Mouse (Mus musculus): Measurements from ENCODE around the gene Ptpn20. TPM values are rescaled to one million over a fixed set of nuclear protein-coding genes. Genes with fewer than 3 reads are reported as not detected.
A peak's percentile ranks its signal among the peaks of the same experiment; 100 is the strongest.

The Ptpn20 gene
- under 1 TPM; 0.59 to 0.96 TPM for total RNA-seq (2021)
- long read RNA-seq, experiment 1, partial matches to known transcripts, result 1 of 1 reads
- long read RNA-seq, experiment 1, other reads (novel, unspliced or antisense), result 0 of 1 reads
- long read RNA-seq, experiment 2, result 0 reads

DNA sequence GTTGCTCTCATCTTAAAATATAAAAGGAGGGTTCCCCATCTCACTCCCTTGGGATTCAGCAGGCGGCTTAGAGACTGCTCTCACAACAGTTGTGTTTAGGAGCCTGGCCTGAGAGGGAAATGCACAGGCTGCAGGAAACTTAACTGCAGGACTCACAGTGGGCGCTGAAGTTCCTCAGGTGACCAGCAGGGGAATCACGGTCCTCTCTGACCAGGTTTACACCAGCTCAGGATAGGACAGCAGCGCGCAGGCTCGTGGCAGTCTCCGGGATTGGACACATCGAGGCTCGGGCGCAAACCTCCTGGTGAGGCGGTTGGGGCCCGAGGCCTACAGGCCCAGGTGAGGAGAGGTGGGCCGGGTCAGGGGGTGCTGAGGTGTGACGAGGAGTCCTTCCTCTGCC lies at the start of gene Ptpn20:
Ptpn20 (plus strand) TSS at position 257 of the 400 bp plus-strand sequence.
- no peak for DNase-seq (ENCODE audit: low spot score in 2 of 2)
- Histone ChIP-seq H3K27ac (no peak within 1 kb of the TSS), H3K4me3 (no peak within 1 kb of the TSS)
- peak; percentile 62 for TF ChIP-seq CTCF (conservative IDR thresholded peaks at IDR 0.05)

DNA sequence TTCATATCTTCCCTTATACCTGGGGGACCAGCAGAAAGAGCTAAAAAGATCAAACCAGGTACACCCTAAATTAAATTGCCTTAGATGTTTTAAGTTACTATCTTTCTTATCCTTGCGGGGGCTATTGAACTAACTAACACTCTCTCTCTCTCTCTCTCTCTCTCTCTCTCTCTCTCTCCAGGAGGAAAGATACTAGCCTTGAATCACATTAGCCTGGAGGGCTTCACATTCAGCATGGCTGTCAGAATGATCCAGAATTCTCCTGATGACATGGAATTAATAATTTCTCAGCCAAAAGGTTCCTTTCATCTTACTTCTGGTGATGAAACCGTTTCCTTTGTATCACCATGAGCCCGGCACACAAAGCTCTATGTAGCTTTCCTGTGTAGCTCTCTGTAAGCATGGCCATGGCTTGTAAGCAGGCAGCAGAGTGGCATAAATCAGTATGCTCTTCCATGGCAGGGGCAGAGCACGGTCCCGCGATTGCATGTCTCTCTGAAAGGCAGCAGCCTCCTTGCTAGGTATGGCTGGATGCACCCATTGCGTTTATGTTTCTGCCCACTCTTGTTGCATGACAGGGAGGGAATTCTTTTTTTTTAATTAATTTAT lies 49.3 kb upstream of the Ptpn20 start:
- no peak for TF ChIP-seq CTCF (conservative IDR thresholded peaks at IDR 0.05)
- no peak for DNase-seq (ENCODE audit: low spot score in 2 of 2)
- no peak overlapping the region for H3K4me3 ChIP-seq
- H3K27ac ChIP-seq, result no peak overlapping the region

DNA sequence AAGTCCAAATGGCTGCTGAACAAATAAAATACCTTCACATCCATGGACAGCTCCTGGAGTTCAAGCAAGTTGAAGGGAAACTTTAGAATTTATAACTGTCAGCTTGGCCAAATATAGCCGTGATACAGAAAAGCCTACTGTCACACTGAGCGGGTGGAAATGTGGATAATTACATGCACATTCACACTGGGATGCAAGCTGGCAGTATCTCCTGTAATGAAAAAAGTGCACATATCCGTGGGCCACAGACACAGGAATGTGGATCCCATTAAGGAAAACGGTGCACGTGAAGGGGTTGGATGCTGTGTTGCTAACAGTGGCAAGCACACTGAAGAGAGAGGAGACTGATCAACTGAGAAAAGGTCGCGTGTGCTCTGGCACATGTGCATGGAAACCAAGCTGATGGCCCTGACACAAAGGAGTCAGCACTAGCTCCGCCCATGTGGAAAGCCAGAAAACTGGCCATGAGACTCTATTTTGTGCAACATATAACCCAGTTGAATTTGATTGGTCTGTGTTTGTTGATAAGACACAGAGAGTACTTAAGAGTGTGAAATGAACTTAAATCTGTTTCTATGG lies 43.4 kb upstream of the Ptpn20 start:
- no peak for DNase-seq (ENCODE audit: low spot score in 2 of 2)
- H3K27ac ChIP-seq, result peak overlapping the region; percentile 43; the same call in 1 of the 2 replicates
- H3K4me3 ChIP-seq, result no peak overlapping the region
- no peak for TF ChIP-seq CTCF (conservative IDR thresholded peaks at IDR 0.05)

DNA sequence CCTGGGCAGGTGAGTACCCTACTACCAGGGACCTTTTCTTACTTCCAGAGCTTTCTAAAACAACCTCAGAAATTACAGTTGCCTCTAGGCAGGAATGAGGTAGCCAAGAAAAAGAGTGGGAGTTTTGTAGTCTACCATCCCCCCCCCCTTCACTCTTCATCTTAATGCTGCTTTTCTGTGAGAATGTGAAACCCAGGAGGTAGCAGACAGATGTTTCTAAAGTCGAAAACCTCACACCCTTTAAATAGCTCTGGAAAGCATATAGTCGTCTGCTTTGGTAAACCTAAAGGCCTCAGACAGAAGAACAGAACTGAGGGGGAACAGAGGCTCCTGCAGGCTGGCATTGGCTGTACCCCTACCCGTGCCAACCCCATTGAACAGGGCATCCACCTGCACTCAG lies 40.4 kb upstream of the Ptpn20 start:
- no peak for DNase-seq (ENCODE audit: low spot score in 2 of 2)
- Histone ChIP-seq H3K4me3 (no peak overlapping the region), H3K27ac (peak overlapping the region; percentile 67; the same call in 1 of the 2 replicates)
- TF ChIP-seq CTCF (conservative IDR thresholded peaks at IDR 0.05), result no peak

DNA sequence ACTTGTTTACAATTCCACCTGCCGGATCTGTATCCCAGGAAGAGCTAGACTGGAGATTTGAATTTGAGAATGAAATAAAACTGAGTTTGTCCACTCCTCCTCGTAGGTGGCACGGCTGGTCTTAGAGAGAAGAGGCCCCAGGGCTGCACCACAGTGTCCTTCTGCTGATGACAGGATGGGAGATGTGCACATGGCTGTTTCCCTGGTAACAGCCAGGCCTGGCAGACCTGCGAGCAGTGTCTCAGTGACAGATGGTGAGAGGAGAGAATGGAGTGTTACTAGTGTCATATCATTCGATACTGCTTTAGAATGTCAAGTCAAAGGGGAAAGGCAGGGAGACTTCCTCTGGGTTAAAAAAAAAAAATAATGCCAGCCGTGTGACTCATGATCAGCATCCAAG lies 39.2 kb upstream of the Ptpn20 start:
- no peak for TF ChIP-seq CTCF (conservative IDR thresholded peaks at IDR 0.05)
- H3K4me3 ChIP-seq, result no peak overlapping the region
- H3K27ac ChIP-seq, result peak overlapping the region; percentile 67
- peak; percentile 46 to 67 for DNase-seq (ENCODE audit: low spot score in 2 of 2)

DNA sequence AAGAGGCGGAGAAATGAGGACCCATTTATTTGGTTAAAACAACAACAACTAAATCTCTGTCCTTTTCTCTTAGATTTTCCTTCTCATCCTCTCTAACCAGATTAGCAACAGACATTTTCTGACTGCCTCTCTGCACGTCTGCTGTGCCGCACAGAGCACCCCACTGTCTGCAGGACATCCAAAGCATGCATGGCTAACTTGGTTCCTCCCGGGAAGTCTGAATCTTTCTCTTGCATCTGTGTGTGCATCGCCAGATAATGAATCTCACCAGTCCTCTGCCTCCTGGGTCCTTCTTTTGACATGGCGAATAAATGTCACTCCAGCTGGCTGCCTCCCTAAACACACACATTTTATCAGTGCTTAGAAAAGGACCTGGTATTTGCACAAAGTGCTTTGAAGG lies 18.3 kb upstream of the Ptpn20 start:
- Histone ChIP-seq H3K4me3 (no peak overlapping the region), H3K27ac (no peak overlapping the region)
- TF ChIP-seq CTCF (conservative IDR thresholded peaks at IDR 0.05), result no peak
- no peak for DNase-seq (ENCODE audit: low spot score in 2 of 2)

DNA sequence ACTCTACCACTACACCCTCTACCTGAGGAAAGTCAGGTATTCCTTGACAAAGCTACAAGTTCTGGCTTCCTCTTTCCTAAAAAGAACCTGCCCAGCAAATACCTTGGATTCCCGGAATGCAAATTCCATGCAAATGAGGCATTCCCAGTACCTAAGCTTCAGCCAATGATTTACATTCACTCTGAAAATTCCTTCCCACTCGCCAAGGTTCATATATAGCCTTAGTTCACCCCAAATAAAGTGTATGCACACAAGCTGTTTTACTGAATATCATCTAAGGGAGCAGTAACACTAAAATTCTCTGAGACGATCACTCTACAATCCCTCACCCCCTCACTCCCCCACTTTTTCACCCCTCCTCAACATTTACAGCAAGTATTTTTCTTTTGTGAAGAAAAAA lies 15.4 kb upstream of the Ptpn20 start:
- H3K27ac ChIP-seq, result no peak overlapping the region
- no peak for TF ChIP-seq CTCF (conservative IDR thresholded peaks at IDR 0.05)
- no peak overlapping the region for H3K4me3 ChIP-seq
- DNase-seq (ENCODE audit: low spot score in 2 of 2), result no peak

DNA sequence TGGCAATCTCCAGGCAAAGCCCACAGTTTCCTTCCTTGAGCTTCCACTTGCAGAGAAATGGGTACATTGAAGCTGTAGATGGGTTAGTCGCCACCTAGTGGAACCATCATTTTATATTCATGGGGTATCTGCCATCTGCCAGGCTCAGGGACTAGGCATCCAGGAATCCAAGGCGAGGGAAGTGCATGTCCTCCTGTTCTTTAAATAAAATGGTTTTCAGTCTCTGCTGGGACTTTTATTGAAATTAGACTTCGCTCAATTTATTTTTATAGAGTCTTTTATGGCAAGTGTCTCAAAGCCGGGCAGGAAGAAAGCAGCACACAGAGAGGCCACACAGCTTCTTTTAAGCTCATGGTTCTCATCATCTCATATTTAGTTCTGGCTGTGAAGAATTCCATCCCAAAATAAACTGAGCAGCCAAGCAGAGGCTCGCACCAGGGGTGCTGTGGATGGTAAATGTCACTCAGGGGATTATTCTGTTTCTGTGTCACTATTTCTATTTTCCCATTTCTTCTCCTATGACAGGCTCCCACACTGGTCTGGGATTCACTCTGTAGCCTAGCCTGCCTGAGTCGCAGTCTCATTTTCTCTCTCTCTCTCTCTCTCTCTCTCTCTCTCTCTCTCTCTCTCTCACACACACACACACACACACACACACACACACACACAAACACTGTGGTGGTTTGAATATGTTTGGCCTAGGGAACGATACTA lies 9.1 kb upstream of the Ptpn20 start:
- DNase-seq (ENCODE audit: low spot score in 2 of 2), result peak in 1 of 2 experiments; percentile 18
- TF ChIP-seq CTCF (conservative IDR thresholded peaks at IDR 0.05), result peak; percentile 73
- Histone ChIP-seq H3K27ac (no peak overlapping the region), H3K4me3 (no peak overlapping the region)

DNA sequence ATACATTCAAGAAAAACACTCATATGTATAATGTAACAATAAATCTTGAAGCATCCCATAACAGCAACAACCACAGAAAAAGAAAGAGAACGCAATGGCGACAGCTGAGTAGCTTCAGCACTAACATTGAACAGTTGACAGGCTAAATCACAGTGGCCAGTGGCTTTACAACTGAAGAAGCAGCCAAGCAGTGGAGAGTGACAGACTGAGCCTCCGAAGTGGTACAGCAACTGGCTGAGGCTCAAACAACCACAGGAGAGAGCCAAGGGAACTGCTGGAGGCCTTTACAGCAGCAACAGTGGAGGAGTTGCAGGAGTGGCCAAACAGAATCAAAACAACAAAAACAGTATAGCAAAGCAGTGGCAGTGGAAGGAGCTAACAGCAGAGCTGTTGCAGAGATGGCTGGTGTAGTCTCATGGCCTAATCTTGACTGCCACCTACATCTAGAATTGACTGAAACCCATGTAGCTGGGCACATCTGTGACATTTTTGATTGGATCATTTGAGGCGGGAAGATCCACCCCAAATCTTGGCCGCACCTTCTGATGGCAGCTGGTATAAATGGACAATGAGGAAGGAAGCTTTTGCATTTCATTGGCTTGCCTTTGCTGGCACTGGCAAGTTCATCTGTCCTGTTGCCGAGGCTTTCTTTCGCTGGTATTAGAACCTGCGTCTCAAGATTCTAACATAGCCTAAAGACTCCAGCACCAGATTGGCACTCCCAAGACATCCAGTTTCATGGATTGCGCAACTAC lies 9.5 kb downstream of the Ptpn20 start:
- Histone ChIP-seq H3K27ac (no peak overlapping the region), H3K4me3 (no peak overlapping the region)
- TF ChIP-seq CTCF (conservative IDR thresholded peaks at IDR 0.05), result no peak
- DNase-seq (ENCODE audit: low spot score in 2 of 2), result no peak

DNA sequence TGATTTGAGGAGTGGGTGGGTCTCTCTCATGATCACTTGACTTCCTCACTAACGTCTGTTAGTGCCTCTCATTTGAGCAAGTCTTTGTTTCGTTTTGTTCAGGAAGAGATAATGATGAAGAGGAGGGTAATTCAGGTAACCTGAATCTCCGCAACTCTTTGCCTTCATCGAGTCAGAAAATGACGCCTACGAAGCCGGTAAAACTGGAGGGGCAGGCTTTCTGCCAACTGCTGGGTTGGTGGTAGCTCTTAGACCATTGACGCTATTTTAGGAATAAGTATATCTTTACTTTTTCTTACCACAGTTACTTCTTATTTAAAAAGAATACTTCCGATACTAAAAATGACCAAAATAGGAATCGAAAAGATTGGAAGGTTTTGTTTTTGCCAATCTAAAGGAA lies 18.4 kb downstream of the Ptpn20 start:
- no peak for TF ChIP-seq CTCF (conservative IDR thresholded peaks at IDR 0.05)
- H3K4me3 ChIP-seq, result no peak overlapping the region
- no peak overlapping the region for H3K27ac ChIP-seq
- DNase-seq (ENCODE audit: low spot score in 2 of 2), result no peak

DNA sequence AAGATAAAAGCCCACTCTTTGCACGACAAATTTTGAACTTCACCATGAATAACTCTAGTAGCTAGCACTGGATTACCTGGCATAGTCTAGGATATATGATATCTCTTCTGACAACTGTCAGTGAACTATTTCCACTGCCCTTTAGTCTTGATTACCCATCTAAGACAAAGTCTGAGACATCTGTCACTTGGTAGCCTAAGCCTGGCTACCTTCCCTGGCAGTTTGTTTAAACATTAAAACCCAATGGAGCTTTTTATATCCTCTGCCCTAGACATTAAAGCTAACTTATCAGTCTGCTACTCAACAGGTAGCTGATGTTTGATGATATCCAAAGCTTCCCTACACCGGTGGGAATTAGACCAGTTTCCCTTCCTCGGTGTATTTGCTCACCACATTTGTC lies 36.0 kb downstream of the Ptpn20 start:
- no peak overlapping the region for H3K27ac ChIP-seq
- no peak for DNase-seq (ENCODE audit: low spot score in 2 of 2)
- TF ChIP-seq CTCF (conservative IDR thresholded peaks at IDR 0.05), result no peak
- no peak overlapping the region for H3K4me3 ChIP-seq

DNA sequence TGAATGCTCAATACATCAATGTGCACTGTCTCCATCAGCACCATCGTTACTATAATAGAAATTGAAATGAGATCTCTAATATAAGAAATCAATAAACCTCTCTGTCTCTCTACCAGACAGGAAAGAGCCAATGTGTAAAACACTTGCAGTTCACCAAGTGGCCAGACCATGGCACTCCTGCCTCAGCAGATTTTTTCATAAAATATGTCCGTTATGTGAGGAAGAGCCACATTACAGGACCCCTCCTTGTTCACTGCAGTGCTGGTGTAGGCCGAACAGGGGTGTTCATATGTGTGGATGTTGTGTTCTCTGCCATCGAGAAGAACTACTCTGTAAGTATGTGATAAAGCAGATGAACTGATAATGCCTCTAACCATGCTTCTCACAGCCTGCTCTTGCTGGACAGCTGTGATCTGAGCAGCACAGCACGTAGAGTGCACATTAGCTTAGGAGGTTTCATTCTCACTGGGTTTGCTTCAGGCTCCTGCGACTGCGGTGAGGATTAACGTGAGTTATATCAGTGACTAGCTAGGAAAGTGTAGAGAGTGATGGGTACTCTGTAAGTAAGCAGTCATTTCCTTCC lies 43.9 kb downstream of the Ptpn20 start:
- peak overlapping the region; percentile 19; the same call in 1 of the 2 replicates for H3K4me3 ChIP-seq
- peak; percentile 10 to 42 for DNase-seq (ENCODE audit: low spot score in 2 of 2)
- 0 out of 2 replicates have a peak overlapping the region, but pooled peaks have one; percentile 29 for H3K27ac ChIP-seq
- peak; percentile 87 for TF ChIP-seq CTCF (conservative IDR thresholded peaks at IDR 0.05)

Data from layer of hippocampus, adult 2 months (tissue).